Mouse (Mus musculus): ENCODE results near the gene Dalrd3. TPM values are rescaled to one million over a fixed set of nuclear protein-coding genes. Genes with fewer than 3 reads are reported as not detected.

The Dalrd3 gene
- polyA plus RNA-seq, 1 experiment from 2014 or later: 115 TPM

DNA sequence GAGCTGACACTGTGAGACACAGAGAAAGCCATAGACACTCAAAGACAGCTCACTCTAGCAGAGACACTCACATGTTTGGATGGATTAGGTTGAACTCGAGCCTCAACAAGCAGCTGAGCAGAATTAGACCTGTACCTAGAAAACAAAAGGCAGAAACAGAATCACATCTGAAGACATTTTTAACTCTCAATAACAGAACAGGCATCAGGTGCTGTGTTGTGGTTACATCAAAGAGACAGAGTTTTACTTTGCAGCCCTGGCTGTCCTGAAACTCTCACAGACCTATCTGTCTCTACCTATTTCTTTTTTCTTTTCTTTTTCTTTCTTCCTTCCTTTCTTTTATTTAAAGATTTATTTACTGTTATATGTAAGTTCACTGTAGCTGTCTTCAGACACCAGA is 47.6 kb downstream of the Dalrd3 start:
- DNase-seq (ENCODE audit: low spot score): peak; percentile 24

MicroRNAs encoded within 50 kb of the gene (microRNA counts, 519-probe panel; counts per million panel counts)
- 5,703 counts per million, percentile 88 among the panel's probes with 10 or more counts for microRNA mmu-miR-191
- 5,202 counts per million, percentile 85 among the panel's probes with 10 or more counts for microRNA mmu-miR-425

Small RNA genes lying within 50 kb of the gene (microRNA-seq; reads per million reads assigned to microRNA genes)
- not detected for gene Gm24083 (ENCODE audit: borderline number of aligned reads)
- not detected for gene Mir191 (ENCODE audit: borderline number of aligned reads)
- gene Mir425 (ENCODE audit: borderline number of aligned reads): 5,744 reads per million, percentile 88 among the genes with 10 or more reads in this experiment

Other genes starting within 250 kb of the Dalrd3 start
- 862 and 915 TPM in 2 replicates for gene Gpx1, start 231.0 kb upstream of the Dalrd3 start, polyA plus RNA-seq (2015; fragmentation: Nextera tagmentation; extraction: Ambion mirVana)
- 83.7 and 93.1 TPM in 2 replicates for gene Usp4, start 222.0 kb upstream of the Dalrd3 start, polyA plus RNA-seq (2015; fragmentation: Nextera tagmentation; extraction: Ambion mirVana)
- gene 1700102P08Rik, start 177.1 kb upstream of the Dalrd3 start, polyA plus RNA-seq (2015; fragmentation: Nextera tagmentation; extraction: Ambion mirVana): 0.57 and 0.99 TPM in 2 replicates
- 0.15 and 0.20 TPM in 2 replicates for gene Ccdc36, start 141.4 kb upstream of the Dalrd3 start, polyA plus RNA-seq (2015; fragmentation: Nextera tagmentation; extraction: Ambion mirVana)
- not detected in 2 replicates for gene BC048562, start 133.4 kb upstream of the Dalrd3 start, polyA plus RNA-seq (2015; fragmentation: Nextera tagmentation; extraction: Ambion mirVana)
- gene Ccdc71, start 109.4 kb upstream of the Dalrd3 start, polyA plus RNA-seq (2015; fragmentation: Nextera tagmentation; extraction: Ambion mirVana): 51.0 and 54.2 TPM in 2 replicates
- 9.5 and 11.2 TPM in 2 replicates for gene Klhdc8b, start 108.3 kb upstream of the Dalrd3 start, polyA plus RNA-seq (2015; fragmentation: Nextera tagmentation; extraction: Ambion mirVana)
- 3.9 and 4.4 TPM in 2 replicates for gene Lamb2, start 90.2 kb upstream of the Dalrd3 start, polyA plus RNA-seq (2015; fragmentation: Nextera tagmentation; extraction: Ambion mirVana)
- gene Usp19, start 79.3 kb upstream of the Dalrd3 start, polyA plus RNA-seq (2015; fragmentation: Nextera tagmentation; extraction: Ambion mirVana): 52.3 and 57.7 TPM in 2 replicates
- gene Qars, start 62.2 kb upstream of the Dalrd3 start, polyA plus RNA-seq (2015; fragmentation: Nextera tagmentation; extraction: Ambion mirVana): 113 and 119 TPM in 2 replicates
- gene Qrich1, start 53.1 kb upstream of the Dalrd3 start, polyA plus RNA-seq (2015; fragmentation: Nextera tagmentation; extraction: Ambion mirVana): 84.5 and 96.7 TPM in 2 replicates
- 161 and 172 TPM in 2 replicates for gene Impdh2, start 9.6 kb upstream of the Dalrd3 start, polyA plus RNA-seq (2015; fragmentation: Nextera tagmentation; extraction: Ambion mirVana)
- 96.1 and 101 TPM in 2 replicates for gene Ndufaf3, start 2.5 kb upstream of the Dalrd3 start, polyA plus RNA-seq (2015; fragmentation: Nextera tagmentation; extraction: Ambion mirVana)
- 44.3 and 47.0 TPM in 2 replicates for gene Wdr6, start 8.9 kb downstream of the Dalrd3 start, polyA plus RNA-seq (2015; fragmentation: Nextera tagmentation; extraction: Ambion mirVana)
- gene P4htm, start 27.8 kb downstream of the Dalrd3 start, polyA plus RNA-seq (2015; fragmentation: Nextera tagmentation; extraction: Ambion mirVana): 3.5 and 3.7 TPM in 2 replicates
- gene Arih2, start 79.5 kb downstream of the Dalrd3 start, polyA plus RNA-seq (2015; fragmentation: Nextera tagmentation; extraction: Ambion mirVana): 44.7 and 49.1 TPM in 2 replicates
- gene Slc25a20, start 92.2 kb downstream of the Dalrd3 start, polyA plus RNA-seq (2015; fragmentation: Nextera tagmentation; extraction: Ambion mirVana): 40.9 and 43.4 TPM in 2 replicates
- 5.8 and 7.7 TPM in 2 replicates for gene Prkar2a, start 119.4 kb downstream of the Dalrd3 start, polyA plus RNA-seq (2015; fragmentation: Nextera tagmentation; extraction: Ambion mirVana)
- 40.9 and 49.8 TPM in 2 replicates for gene Ip6k2, start 213.9 kb downstream of the Dalrd3 start, polyA plus RNA-seq (2015; fragmentation: Nextera tagmentation; extraction: Ambion mirVana)
- gene Nckipsd, start 238.5 kb downstream of the Dalrd3 start, polyA plus RNA-seq (2015; fragmentation: Nextera tagmentation; extraction: Ambion mirVana): 5.7 and 6.4 TPM in 2 replicates